Mouse (Mus musculus) liver, embryonic 13.5 days (tissue): ENCODE measurements around the gene Prpf38b. TPM values are rescaled to one million over a fixed set of nuclear protein-coding genes. Genes with fewer than 3 reads are reported as not detected.

Experiments used
- ATAC-seq: fragments of 200-750 bp; cut with Nextera tagmentation; 2 replicates; pipeline ENCODE4 v1.8.0; 2017; ENCODE audit warnings: low read depth, mild to moderate bottlenecking, moderate number of reproducible peaks, moderate library complexity
- DNase-seq: peaks from one replicate; pipeline ENCODE4 v3.0.0; 2022
- H3K27ac ChIP-seq: fragments of 300-500 bp; sonication (generic); 2 replicates; pipeline ENCODE4 v1.5.1; 2015; ENCODE audit warnings: moderate library complexity, mild to moderate bottlenecking, inconsistent platforms
- H3K27me3 ChIP-seq: fragments of 300-500 bp; sonication (generic); 2 replicates; pipeline ENCODE4 v1.6.1; 2015; ENCODE audit warnings: mild to moderate bottlenecking, inconsistent platforms
- H3K36me3 ChIP-seq: fragments of 300-500 bp; sonication (generic); 2 replicates; pipeline ENCODE4 v1.6.1; 2015; ENCODE audit warnings: mild to moderate bottlenecking, inconsistent platforms
- H3K4me1 ChIP-seq: fragments of 300-500 bp; sonication (generic); replicated peaks from 2 replicates; pipeline ENCODE4 v1.6.1; 2015; ENCODE audit warnings: inconsistent platforms
- H3K4me2 ChIP-seq: fragments of 300-500 bp; sonication (generic); 2 replicates; pipeline ENCODE4 v1.6.1; 2015; ENCODE audit warnings: inconsistent platforms, mild to moderate bottlenecking, moderate library complexity
- H3K4me3 ChIP-seq: fragments of 300-500 bp; sonication (generic); replicated peaks from 2 replicates; pipeline ENCODE4 v1.5.1; 2015; ENCODE audit warnings: mild to moderate bottlenecking, inconsistent platforms
- H3K9ac ChIP-seq: fragments of 300-500 bp; sonication (generic); 2 replicates; pipeline ENCODE4 v1.6.1; 2015; ENCODE audit warnings: mild to moderate bottlenecking, inconsistent platforms
- H3K9me3 ChIP-seq: fragments of 300-500 bp; sonication (generic); replicated peaks from 2 replicates; pipeline ENCODE4 v1.6.1; 2016; ENCODE audit warnings: inconsistent platforms
- WGBS: fragments of 180-500 bp; shearing (Covaris S2); methylation state at CpG from one replicate; pipeline ENCODE4 v1.1.7; 2015; ENCODE audit not compliant: insufficient replicate concordance; 5-methylcytosine and 5-hydroxymethylcytosine counted together
- polyA plus RNA-seq: library from polyadenylated mRNA; unstranded; fragments of >200 nt; fragmentation: Nextera tagmentation; extraction: Ambion mirVana; gene quantifications from 2 replicates; pipeline ENCODE4 v1.2.1, GENCODE M21; 2015

The Prpf38b gene
- polyA plus RNA-seq = 37.9 and 52.9 TPM in 2 replicates

DNA sequence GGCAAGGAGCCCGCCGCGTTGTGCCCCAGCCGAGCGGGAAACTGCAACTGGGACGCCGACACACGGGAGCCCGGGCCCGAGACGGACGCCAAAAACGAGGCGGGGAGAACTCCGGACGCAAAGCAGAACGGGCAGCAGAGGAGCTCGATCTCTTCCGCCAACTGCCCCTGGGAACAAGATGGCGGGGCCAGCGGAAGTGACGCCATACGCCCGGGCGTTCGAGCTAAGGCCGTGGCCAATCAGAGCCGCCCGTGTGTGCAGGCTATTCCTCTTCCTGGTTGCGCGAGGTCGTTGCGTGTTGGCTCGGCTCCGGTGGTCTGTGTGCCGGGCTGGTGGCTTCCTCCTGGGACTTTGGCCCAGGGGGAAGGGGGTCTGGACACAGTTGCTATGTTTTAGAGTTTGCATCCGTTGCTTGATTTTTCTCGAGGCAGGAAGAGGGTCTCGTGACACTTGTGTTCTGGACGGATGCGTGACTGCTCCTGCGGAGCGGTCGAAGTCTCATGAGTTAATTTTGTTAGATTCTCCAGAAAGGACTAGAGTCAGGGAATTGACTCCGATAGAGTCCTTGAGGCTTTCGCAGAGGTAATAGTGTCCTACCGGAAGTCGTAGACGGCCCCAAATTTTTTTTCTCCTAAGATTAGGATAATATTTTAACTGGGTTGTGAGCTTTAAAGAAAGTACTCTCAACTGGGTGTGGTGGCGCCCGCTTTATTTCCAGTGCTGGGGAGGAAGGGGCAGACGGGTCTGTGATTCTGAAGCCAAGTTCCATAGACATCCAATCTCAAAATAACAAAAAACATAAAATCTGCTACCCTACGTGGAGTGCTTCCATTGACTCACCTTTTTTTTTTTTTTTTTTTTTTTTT is at the start of gene Prpf38b:
TSS of gene Prpf38b (minus strand) at position 180 of the 866 bp plus-strand sequence.
- peak; percentile 92 for DNase-seq
- peak within 1 kb of the TSS; percentile 86 for H3K4me2 ChIP-seq
- peak within 1 kb of the TSS; percentile 97 for H3K27ac ChIP-seq
- WGBS = 1% methylated on average over 53 of the region's 53 CpGs
- peaks cover 38% of the 10 kb centered on the region for H3K4me1 ChIP-seq
- no peaks in the 10 kb centered on the region for H3K27me3 ChIP-seq
- H3K9me3 ChIP-seq = no peaks in the 10 kb centered on the region
- H3K9ac ChIP-seq = peak within 1 kb of the TSS; percentile 91
- peak; percentile 97 for ATAC-seq
- H3K4me3 ChIP-seq = peak within 1 kb of the TSS; percentile 77
- peaks cover 18% of the 10 kb centered on the region for H3K36me3 ChIP-seq

DNA sequence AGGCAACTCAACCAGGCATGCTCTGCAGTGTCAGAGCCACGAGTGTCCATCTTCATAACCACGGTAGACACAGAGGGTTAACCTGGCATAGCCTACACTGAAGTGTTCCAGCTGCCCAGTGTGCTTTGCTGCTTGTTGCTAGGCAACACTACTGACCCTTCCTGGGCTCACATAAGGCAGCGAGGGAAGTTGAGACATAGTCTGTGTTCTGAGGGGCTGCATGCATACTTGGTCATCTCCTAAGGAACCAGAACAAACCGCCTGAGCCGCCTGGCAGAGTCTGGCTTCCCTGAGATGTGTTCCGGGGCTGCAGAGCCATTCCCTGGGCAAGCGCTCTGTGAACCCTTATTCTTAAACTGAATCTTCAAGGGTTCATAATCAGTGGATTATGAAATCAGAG is 49.7 kb upstream of the Prpf38b start:
- WGBS = 60% methylated on average over 7 of the region's 7 CpGs
- Histone ChIP-seq H3K36me3 (no peaks in the 10 kb centered on the region), H3K27ac (no peak overlapping the region), H3K9ac (no peak overlapping the region), H3K9me3 (no peaks in the 10 kb centered on the region), H3K4me1 (no peaks in the 10 kb centered on the region), H3K27me3 (no peaks in the 10 kb centered on the region), H3K4me2 (no peak overlapping the region), H3K4me3 (no peak overlapping the region)
- DNase-seq (no peak), ATAC-seq (no peak)

DNA sequence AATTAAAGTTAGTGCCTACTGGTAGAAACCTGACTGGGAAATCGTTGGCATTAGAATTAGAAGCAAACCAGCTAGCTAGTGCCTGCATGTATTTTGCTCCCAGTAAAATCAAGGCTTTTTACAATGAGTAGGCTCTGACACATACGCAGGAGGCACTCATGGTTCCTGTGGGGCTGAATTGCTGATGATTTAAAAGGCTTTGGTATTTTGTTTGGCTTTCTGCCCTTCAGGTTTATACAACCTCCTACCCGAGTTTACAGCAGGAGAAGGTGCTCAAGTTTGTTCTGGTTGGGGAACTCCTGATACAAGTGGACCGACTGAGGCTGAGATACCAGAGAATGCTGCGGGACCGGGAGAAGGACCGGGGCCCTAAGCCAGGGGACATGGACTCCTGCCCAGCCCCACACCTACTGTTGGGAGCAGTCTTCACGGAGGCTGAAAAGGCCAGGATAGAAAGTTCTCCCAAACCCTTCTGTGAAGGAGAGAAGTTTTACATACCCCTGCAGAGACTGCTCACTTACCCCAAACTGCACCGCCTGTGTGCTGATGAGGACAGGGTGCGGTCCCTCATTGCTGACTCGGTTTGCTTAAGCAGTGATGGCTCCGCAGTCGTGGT is 48.3 kb upstream of the Prpf38b start:
- 69% methylated on average over 13 of the region's 13 CpGs for WGBS
- Histone ChIP-seq H3K27me3 (no peaks in the 10 kb centered on the region), H3K9me3 (no peaks in the 10 kb centered on the region), H3K27ac (no peak overlapping the region), H3K4me2 (no peak overlapping the region), H3K4me3 (no peak overlapping the region), H3K9ac (no peak overlapping the region), H3K36me3 (no peaks in the 10 kb centered on the region), H3K4me1 (no peaks in the 10 kb centered on the region)
- no peak for ATAC-seq
- no peak for DNase-seq

DNA sequence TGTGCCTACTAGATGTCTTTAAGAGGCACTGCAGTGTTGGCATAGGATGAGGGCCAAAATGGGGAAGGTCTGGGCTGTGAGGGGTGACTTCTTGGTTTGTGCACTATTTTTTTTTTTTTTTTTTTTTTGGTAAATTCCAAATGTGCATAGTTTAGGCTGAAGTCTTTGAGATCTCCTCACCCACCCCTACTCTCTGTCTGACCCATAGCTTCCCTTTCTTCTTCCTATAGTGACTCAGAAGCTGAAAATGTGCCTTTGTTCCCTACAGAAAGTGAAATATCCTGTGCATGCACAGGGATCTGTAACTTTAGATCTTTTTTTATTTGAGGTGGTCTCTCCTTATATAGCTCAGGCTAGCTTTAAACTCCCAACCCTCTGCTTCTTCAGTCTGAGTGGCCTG is 46.4 kb upstream of the Prpf38b start:
- Histone ChIP-seq H3K4me1 (no peaks in the 10 kb centered on the region), H3K27me3 (no peaks in the 10 kb centered on the region), H3K27ac (no peak overlapping the region), H3K4me3 (no peak overlapping the region), H3K36me3 (no peaks in the 10 kb centered on the region), H3K9ac (no peak overlapping the region), H3K4me2 (no peak overlapping the region), H3K9me3 (no peaks in the 10 kb centered on the region)
- ATAC-seq (no peak), DNase-seq (no peak)

DNA sequence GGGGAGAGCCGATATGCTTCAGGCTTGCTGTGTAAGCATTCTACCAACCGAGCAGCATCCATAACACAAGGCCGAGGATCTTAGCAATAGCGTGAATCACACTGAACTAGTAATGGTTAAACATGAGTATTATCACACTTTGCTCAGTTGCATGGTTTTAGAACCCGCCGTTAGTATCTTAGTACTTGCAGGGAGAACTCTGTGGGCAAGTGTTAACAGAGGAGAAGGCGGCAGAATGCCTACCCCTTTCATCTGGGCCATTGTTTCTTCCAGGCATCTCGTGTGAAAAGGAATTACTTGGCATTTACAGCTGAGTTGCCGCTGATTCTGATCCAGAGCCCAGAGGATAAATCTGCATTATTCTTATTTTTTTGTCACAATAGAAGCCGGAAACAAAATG is 29.5 kb upstream of the Prpf38b start:
- Histone ChIP-seq H3K4me2 (no peak overlapping the region), H3K9me3 (no peaks in the 10 kb centered on the region), H3K36me3 (no peaks in the 10 kb centered on the region), H3K4me3 (no peak overlapping the region), H3K27me3 (no peaks in the 10 kb centered on the region), H3K27ac (no peak overlapping the region), H3K9ac (no peak overlapping the region), H3K4me1 (0 out of 2 replicates have a peak, but pooled peaks cover 6% of the 10 kb centered on the region)
- no peak for DNase-seq
- no peak for ATAC-seq
- WGBS = 77% methylated on average over 10 of the region's 10 CpGs

DNA sequence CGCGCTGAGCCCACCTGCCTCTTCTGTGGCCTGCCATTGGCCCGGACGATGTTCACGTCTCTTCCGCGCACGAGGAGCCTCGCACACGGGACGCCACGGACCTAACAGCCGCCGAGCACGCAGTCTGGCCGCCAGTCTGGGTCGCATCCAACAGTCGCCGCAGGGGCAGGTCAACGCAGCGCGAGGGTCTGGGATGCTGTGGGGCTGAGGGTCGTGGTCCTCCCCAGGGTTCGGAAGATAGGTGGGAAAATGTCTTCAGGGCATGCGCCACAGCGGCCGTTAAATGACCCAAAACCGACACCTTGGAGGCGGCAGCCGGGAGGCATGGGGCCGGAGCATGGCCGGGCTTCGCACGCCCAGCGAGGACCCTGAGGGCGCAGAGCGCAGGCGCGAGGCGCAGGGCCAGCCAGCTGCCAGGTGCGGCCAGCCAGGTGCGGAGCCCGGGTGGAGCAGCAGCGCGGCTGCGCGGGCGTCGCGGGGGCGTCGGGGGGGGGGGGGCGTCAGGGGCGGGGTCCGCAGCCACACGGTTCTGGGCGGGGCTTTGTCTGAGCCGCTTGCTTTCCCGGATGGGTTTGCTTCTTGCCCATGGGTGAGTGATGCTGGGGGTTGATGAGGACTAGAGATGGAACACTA is 28.6 kb upstream of the Prpf38b start, which contains the start of gene Gm9857:
TSS of gene Gm9857 (minus strand) at position 445 of the 633 bp plus-strand sequence.
- Histone ChIP-seq H3K9ac (no peak within 1 kb of the TSS), H3K4me3 (peak within 1 kb of the TSS; percentile 25; the same call in 1 of the 2 replicates), H3K9me3 (no peaks in the 10 kb centered on the region), H3K27ac (no peak within 1 kb of the TSS), H3K4me2 (peak within 1 kb of the TSS; percentile 53), H3K36me3 (no peaks in the 10 kb centered on the region), H3K4me1 (0 out of 2 replicates have a peak, but pooled peaks cover 6% of the 10 kb centered on the region), H3K27me3 (no peaks in the 10 kb centered on the region)
- no peak for ATAC-seq
- DNase-seq = no peak
- WGBS = 47% methylated on average over 53 of the region's 59 CpGs

DNA sequence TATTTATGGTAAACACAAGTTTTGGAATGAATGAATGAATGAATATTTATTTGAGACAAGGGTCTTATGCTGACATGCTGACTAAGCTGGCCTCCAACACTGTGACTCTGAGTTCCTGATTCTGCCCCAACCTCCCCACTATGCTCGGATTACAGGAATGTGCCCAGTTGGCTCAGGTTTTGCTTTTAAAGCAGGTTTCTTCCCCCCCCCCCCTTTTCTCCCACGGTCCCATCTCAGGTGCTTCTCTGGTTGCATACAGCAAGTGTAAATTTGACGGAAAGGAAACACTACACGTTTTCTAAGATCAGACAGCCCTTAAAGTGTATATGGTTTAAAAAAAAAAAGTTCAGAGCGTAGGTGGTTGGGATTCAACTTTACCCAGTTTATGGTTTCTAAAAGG is 28.0 kb upstream of the Prpf38b start, which contains the start of gene Henmt1:
TSS of gene Henmt1 (plus strand) at position 301 of the 400 bp plus-strand sequence.
- H3K36me3 ChIP-seq = no peaks in the 10 kb centered on the region
- WGBS = 73% methylated on average over 5 of the region's 5 CpGs
- H3K27ac ChIP-seq = no peak within 1 kb of the TSS
- H3K4me1 ChIP-seq = 0 out of 2 replicates have a peak, but pooled peaks cover 6% of the 10 kb centered on the region
- H3K27me3 ChIP-seq = no peaks in the 10 kb centered on the region
- H3K9ac ChIP-seq = no peak within 1 kb of the TSS
- H3K4me2 ChIP-seq = peak within 1 kb of the TSS; percentile 53
- ATAC-seq (no peak), DNase-seq (no peak)
- H3K4me3 ChIP-seq = peak within 1 kb of the TSS; percentile 25; the same call in 1 of the 2 replicates
- no peaks in the 10 kb centered on the region for H3K9me3 ChIP-seq

DNA sequence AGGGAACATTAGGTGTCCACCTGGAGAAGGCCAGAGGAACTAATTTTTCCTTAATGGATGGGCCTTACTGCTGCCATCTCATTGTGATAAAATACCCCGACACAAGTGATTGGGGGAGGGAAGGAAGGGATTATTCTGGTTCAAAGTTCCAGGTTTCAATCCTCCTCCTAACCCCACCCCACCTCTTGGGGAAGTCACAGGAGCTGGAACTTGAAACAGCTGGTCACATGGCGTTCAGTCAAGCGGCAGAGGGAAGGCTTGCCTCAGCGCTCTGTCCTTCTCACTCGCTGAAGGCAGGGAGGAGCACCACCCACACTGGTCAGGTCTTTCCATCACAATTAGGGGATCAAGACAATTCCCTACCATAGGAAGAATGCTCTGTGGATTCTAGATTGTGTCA is 27.2 kb upstream of the Prpf38b start:
- H3K9me3 ChIP-seq = no peaks in the 10 kb centered on the region
- DNase-seq (no peak), ATAC-seq (no peak)
- H3K27ac ChIP-seq = no peak overlapping the region
- no peak overlapping the region for H3K9ac ChIP-seq
- H3K4me3 ChIP-seq = no peak overlapping the region
- 0 out of 2 replicates have a peak, but pooled peaks cover 6% of the 10 kb centered on the region for H3K4me1 ChIP-seq
- no peaks in the 10 kb centered on the region for H3K27me3 ChIP-seq
- no peaks in the 10 kb centered on the region for H3K36me3 ChIP-seq
- no peak overlapping the region for H3K4me2 ChIP-seq
- 77% methylated on average over 5 of the region's 5 CpGs for WGBS

DNA sequence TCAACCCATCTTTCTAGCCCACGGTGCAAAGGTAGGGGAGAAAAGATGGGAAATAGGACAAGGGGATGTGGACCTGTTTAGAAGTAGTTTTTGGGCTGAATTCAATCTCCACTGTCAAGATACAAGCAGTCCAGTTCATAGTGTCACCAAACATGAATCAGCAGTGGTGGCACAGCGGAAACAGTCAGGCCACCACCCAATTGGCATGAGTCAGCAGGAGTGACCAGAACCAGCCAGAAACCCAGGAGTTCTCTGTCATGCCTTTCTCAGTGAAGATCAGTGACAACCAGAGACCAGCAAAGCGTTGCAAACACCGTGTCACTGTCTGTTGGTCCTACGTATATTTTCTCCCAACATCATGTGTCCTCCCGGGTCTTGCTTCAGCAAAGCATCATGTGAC is 22.0 kb upstream of the Prpf38b start:
- Histone ChIP-seq H3K9me3 (no peaks in the 10 kb centered on the region), H3K4me3 (no peak overlapping the region), H3K27ac (no peak overlapping the region), H3K4me2 (no peak overlapping the region), H3K9ac (no peak overlapping the region), H3K27me3 (no peaks in the 10 kb centered on the region), H3K36me3 (no peaks in the 10 kb centered on the region), H3K4me1 (no peaks in the 10 kb centered on the region)
- 76% methylated on average over 6 of the region's 6 CpGs for WGBS
- no peak for ATAC-seq
- no peak for DNase-seq

DNA sequence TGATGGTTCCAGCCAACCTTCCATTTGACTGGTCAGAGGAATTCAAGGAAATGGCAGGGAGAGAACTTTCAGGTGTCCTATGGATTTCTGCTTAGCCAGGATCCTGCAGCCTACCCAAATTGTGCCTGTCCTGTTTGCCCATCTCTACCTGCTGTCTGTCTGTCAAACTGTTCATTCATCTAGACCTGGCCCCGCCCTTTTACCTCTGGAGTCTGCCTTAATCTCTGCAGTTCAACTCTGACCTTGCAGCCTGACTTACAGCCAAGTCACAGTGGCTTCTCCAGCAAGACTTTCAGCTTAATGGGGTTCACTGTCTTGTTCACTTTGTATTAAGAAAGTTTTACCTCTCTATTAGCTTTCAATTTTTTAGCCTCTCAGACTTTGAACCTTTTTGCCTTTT is 14.8 kb upstream of the Prpf38b start:
- no peak for DNase-seq
- no peaks in the 10 kb centered on the region for H3K27me3 ChIP-seq
- H3K27ac ChIP-seq = no peak overlapping the region
- no peak overlapping the region for H3K9ac ChIP-seq
- H3K36me3 ChIP-seq = no peaks in the 10 kb centered on the region
- 42% methylated on average over 1 of the region's 1 CpGs for WGBS
- no peak overlapping the region for H3K4me3 ChIP-seq
- no peak for ATAC-seq
- no peak overlapping the region for H3K4me2 ChIP-seq
- H3K9me3 ChIP-seq = no peaks in the 10 kb centered on the region
- H3K4me1 ChIP-seq = peaks cover 21% of the 10 kb centered on the region

DNA sequence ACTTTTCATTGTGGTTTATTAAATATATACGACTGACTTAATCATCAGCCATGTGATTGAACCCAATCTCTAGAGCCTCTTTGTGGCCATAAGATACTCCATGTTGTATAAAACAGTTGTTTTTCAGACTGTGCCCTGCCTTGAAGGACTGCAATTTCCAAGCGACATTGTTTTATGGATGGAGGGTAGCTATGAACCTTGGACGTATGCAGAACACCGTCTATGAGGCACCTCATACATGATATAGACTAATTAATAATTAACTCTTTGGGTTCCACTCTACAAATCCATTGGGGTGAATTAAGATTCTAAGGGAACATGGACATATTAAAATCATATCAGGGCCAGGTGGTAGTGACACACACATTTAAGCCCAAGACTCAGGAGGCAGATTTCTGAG is 14.2 kb upstream of the Prpf38b start:
- H3K4me1 ChIP-seq = peaks cover 27% of the 10 kb centered on the region
- no peaks in the 10 kb centered on the region for H3K27me3 ChIP-seq
- H3K4me2 ChIP-seq = no peak overlapping the region
- ATAC-seq = no peak
- no peak overlapping the region for H3K27ac ChIP-seq
- H3K9ac ChIP-seq = no peak overlapping the region
- 76% methylated on average over 4 of the region's 4 CpGs for WGBS
- H3K36me3 ChIP-seq = no peaks in the 10 kb centered on the region
- no peak overlapping the region for H3K4me3 ChIP-seq
- DNase-seq = no peak
- no peaks in the 10 kb centered on the region for H3K9me3 ChIP-seq
